Mouse (Mus musculus) G1E-ER4 (cell line): Measurements from ENCODE around the gene Pdgfc. TPM values are rescaled to one million over a fixed set of nuclear protein-coding genes. Genes with fewer than 3 reads are reported as not detected.

ENCODE experiments used
- GATA1 ChIP-seq: IDR thresholded peaks from one replicate; pipeline ENCODE4 v1.8.0; 2012; ENCODE audit warnings: low read length, inconsistent platforms
- polyA plus RNA-seq: library from polyadenylated mRNA; stranded (reverse); fragments of >175 nt; gene quantifications from 2 replicates; pipeline ENCODE4 v1.2.3, GENCODE M21; 2012

The Pdgfc gene
- not detected in 2 replicates for polyA plus RNA-seq

- TF ChIP-seq GATA1 = no peak
Measured at GRCm38 (mm10) chr3:81036151-81036553, at the start of gene Pdgfc. Gene Pdgfc (plus strand): TSS chr3:81036416.

- TF ChIP-seq GATA1 = no peak
Measured at GRCm38 (mm10) chr3:81009245-81009644, 27.0 kb upstream of the Pdgfc start.

- TF ChIP-seq GATA1 = no peak
Measured at GRCm38 (mm10) chr3:81009899-81010298, 26.3 kb upstream of the Pdgfc start.

- TF ChIP-seq GATA1 = no peak
Measured at GRCm38 (mm10) chr3:81017385-81018051, 18.7 kb upstream of the Pdgfc start.

GRCm38 (mm10) chr3:81020064-81020463 lies 16.2 kb upstream of the Pdgfc start:
- TF ChIP-seq GATA1 = no peak

GRCm38 (mm10) chr3:81021783-81022182 lies 14.4 kb upstream of the Pdgfc start:
- TF ChIP-seq GATA1 = no peak

- TF ChIP-seq GATA1 = no peak
Measured at GRCm38 (mm10) chr3:81022266-81022665, 13.9 kb upstream of the Pdgfc start.

- no peak for TF ChIP-seq GATA1
Measured at GRCm38 (mm10) chr3:81022845-81023244, 13.4 kb upstream of the Pdgfc start.

- TF ChIP-seq GATA1 = no peak
Measured at GRCm38 (mm10) chr3:81023568-81023967, 12.6 kb upstream of the Pdgfc start.

GRCm38 (mm10) chr3:81025568-81026213 lies 10.5 kb upstream of the Pdgfc start:
- no peak for TF ChIP-seq GATA1

GRCm38 (mm10) chr3:81028361-81028760 lies 7.9 kb upstream of the Pdgfc start:
- TF ChIP-seq GATA1 = no peak

GRCm38 (mm10) chr3:81029321-81029720 lies 6.9 kb upstream of the Pdgfc start:
- TF ChIP-seq GATA1 = no peak

- TF ChIP-seq GATA1 = no peak
Measured at GRCm38 (mm10) chr3:81029909-81030308, 6.3 kb upstream of the Pdgfc start.

GRCm38 (mm10) chr3:81030311-81030710 lies 5.9 kb upstream of the Pdgfc start:
- TF ChIP-seq GATA1 = no peak

GRCm38 (mm10) chr3:81032014-81032413 lies 4.2 kb upstream of the Pdgfc start:
- TF ChIP-seq GATA1 = no peak

GRCm38 (mm10) chr3:81034336-81035102 lies 1.7 kb upstream of the Pdgfc start:
- TF ChIP-seq GATA1 = no peak
